ENCODE assay signal across 8 mouse cellular contexts in the genomic region with DNA sequence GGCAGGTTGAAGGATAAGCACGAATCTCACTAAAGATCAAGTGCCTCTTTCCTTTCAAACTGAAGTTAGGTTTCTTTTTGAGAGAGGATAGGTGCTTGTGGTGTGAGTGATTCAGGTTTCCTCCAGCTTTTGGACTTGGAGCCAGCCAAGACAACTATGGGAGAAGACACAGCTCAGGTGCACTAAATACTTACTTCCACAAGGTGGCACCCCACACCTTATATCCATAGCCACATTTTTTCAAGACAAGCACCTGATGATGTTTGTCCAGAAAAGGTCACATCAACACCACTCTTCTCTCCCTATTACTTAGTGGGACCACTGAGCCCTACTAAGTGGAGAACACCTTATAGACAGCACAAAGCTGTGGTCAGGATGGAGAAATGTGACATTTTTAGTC. TPM values are rescaled to one million over a fixed set of nuclear protein-coding genes. Genes with fewer than 3 reads are reported as not detected.
DNase-seq lines count a peak whose midpoint lies in the region; ATAC-seq and TF ChIP-seq lines count a peak whose summit lies in the region.

No protein-coding gene starts in this region.

- WGBS in intestine, postnatal 0 days = 2% methylated on average over 1 of the region's 1 CpGs
- WGBS in intestine, embryonic 16.5 days = 12% methylated on average over 1 of the region's 1 CpGs
- 4% methylated on average over 1 of the region's 1 CpGs for WGBS in forebrain, embryonic 11.5 days

- intact Hi-C loops in left cerebral cortex, postnatal 4 days (cut with DNase I) = loop anchor here (5.0 kb wide), 1 partner anchor 631 kb away; the partner anchor contains the start of gene Chfr

- H3K27me3 ChIP-seq in intestine, postnatal 0 days (replicated peaks; ENCODE audit: control insufficient read depth, insufficient read depth, low read length) = no peaks in the 10 kb centered on the region
- no peaks in the 10 kb centered on the region for H3K27me3 ChIP-seq in intestine, embryonic 16.5 days (replicated peaks; ENCODE audit: control insufficient read depth, insufficient read depth, low read length)
- no peaks in the 10 kb centered on the region for H3K27me3 ChIP-seq in forebrain, embryonic 11.5 days (ENCODE audit: control insufficient read depth, insufficient read depth, low read length)

- peak; percentile 68 for TF ChIP-seq CTCF in intestine, postnatal 0 days (IDR thresholded peaks at IDR 0.05; ENCODE audit: low read depth)

- no peak overlapping the region for H3K9ac ChIP-seq in intestine, postnatal 0 days (ENCODE audit: low read depth, low read length)
- H3K9ac ChIP-seq in intestine, embryonic 16.5 days (ENCODE audit: low read depth, low read length) = no peak overlapping the region
- H3K9ac ChIP-seq in forebrain, embryonic 11.5 days (ENCODE audit: low read length) = no peak overlapping the region

- H3K27ac ChIP-seq in intestine, postnatal 0 days (ENCODE audit: low read depth, low read length) = no peak overlapping the region
- H3K27ac ChIP-seq in intestine, embryonic 16.5 days (ENCODE audit: low read length) = no peak overlapping the region
- H3K27ac ChIP-seq in forebrain, embryonic 11.5 days (ENCODE audit: low read depth, low read length) = no peak overlapping the region

- H3K9me3 ChIP-seq in intestine, postnatal 0 days (ENCODE audit: control insufficient read depth) = no peaks in the 10 kb centered on the region
- H3K9me3 ChIP-seq in intestine, embryonic 16.5 days (ENCODE audit: control insufficient read depth, low read length) = no peaks in the 10 kb centered on the region
- no peaks in the 10 kb centered on the region; the same call in 1 of the 2 replicates for H3K9me3 ChIP-seq in forebrain, embryonic 11.5 days (ENCODE audit: control insufficient read depth, low read length)

- H3K4me3 ChIP-seq in intestine, postnatal 0 days (ENCODE audit: low read depth, low read length) = no peak overlapping the region
- H3K4me3 ChIP-seq in intestine, embryonic 16.5 days (ENCODE audit: low read length) = no peak overlapping the region
- no peak overlapping the region for H3K4me3 ChIP-seq in forebrain, embryonic 11.5 days (ENCODE audit: low read depth, low read length)

- DNase-seq in CD4-positive helper T cell, adult 2 months (ENCODE audit: low read depth, low spot score) = peak; percentile 32
- peak; percentile 62 for DNase-seq in R1 (ENCODE audit: low read depth, low spot score)
- DNase-seq in embryo, embryonic 10 days (ENCODE audit: low spot score) = peak; percentile 4
- peak; percentile 1 for DNase-seq in left cerebral cortex, postnatal 4 days
- DNase-seq in forebrain, embryonic 11.5 days (ENCODE audit: low spot score) = no peak

- ATAC-seq in intestine, postnatal 0 days = no peak
- no peak for ATAC-seq in intestine, embryonic 16.5 days
- ATAC-seq in erythroid progenitor cell, adult 5-6 weeks (replicated peaks; ENCODE audit: low FRiP score, poor library complexity, severe bottlenecking) = no peak
- ATAC-seq in forebrain, embryonic 11.5 days (replicated peaks; ENCODE audit: low FRiP score) = no peak

- no peaks in the 10 kb centered on the region for H3K4me1 ChIP-seq in intestine, postnatal 0 days (replicated peaks; ENCODE audit: control insufficient read depth, insufficient read depth, low read length)
- no peaks in the 10 kb centered on the region for H3K4me1 ChIP-seq in intestine, embryonic 16.5 days (ENCODE audit: control insufficient read depth, insufficient read depth, low read length)
- H3K4me1 ChIP-seq in forebrain, embryonic 11.5 days (replicated peaks; ENCODE audit: control insufficient read depth, insufficient read depth, low read length) = no peaks in the 10 kb centered on the region

- no peak overlapping the region for H3K4me2 ChIP-seq in intestine, postnatal 0 days (replicated peaks; ENCODE audit: low read depth)
- H3K4me2 ChIP-seq in intestine, embryonic 16.5 days (ENCODE audit: low read depth, low read length) = no peak overlapping the region
- no peak overlapping the region for H3K4me2 ChIP-seq in forebrain, embryonic 11.5 days (ENCODE audit: low read depth, low read length, severe bottlenecking)

- no peaks in the 10 kb centered on the region for H3K36me3 ChIP-seq in intestine, postnatal 0 days (ENCODE audit: control insufficient read depth, insufficient read depth)
- H3K36me3 ChIP-seq in intestine, embryonic 16.5 days (ENCODE audit: control insufficient read depth, insufficient read depth, low read length) = no peaks in the 10 kb centered on the region
- no peaks in the 10 kb centered on the region for H3K36me3 ChIP-seq in forebrain, embryonic 11.5 days (ENCODE audit: control insufficient read depth, insufficient read depth, low read length)

RNA-seq across cellular contexts. Expression of gene Crlf2, which starts 52.1 kb away (rescaled TPM):
- polyA plus RNA-seq in intestine, postnatal 0 days (2015; fragmentation: Nextera tagmentation; extraction: Ambion mirVana) = 12.0 and 13.1 TPM in 2 replicates
- 10.4 and 13.5 TPM in 2 replicates for polyA plus RNA-seq in intestine, embryonic 16.5 days (2015; fragmentation: Nextera tagmentation; extraction: Ambion mirVana)
- total RNA-seq in left cerebral cortex, postnatal 4 days (2021) = 10 to 100 TPM; 41.6 to 47.1 TPM
- total RNA-seq in erythroid progenitor cell, adult 5-6 weeks (2015; ENCODE audit: low replicate concordance) = 9.2 TPM in 1 of 2 replicates, not detected in the other
- 3.0 and 3.6 TPM in 2 replicates for total RNA-seq in erythroid progenitor cell, adult 5-6 weeks (2017; ENCODE audit: low replicate concordance)
- 3.3 and 4.4 TPM in 2 replicates for polyA plus RNA-seq in forebrain, embryonic 11.5 days (2014; fragmentation: Nextera tagmentation; extraction: Ambion mirVana)
